Mouse (Mus musculus): Measurements from ENCODE around the gene Tagln2. TPM values are rescaled to one million over a fixed set of nuclear protein-coding genes. Genes with fewer than 3 reads are reported as not detected.

Tagln2 gene
- polyA plus RNA-seq, 1 experiment from 2014 or later, result 56.0 TPM

- no peak overlapping the region for H3K4me2 ChIP-seq (ENCODE audit: low read depth, severe bottlenecking)
- H3K36me3 ChIP-seq (ENCODE audit: control insufficient read depth, insufficient read depth, low read length), result no peaks in the 10 kb centered on the region
- H3K9ac ChIP-seq (ENCODE audit: low read length), result no peak overlapping the region
- no peaks in the 10 kb centered on the region for H3K9me3 ChIP-seq (ENCODE audit: control insufficient read depth, low read length)
- 85% methylated on average over 3 of the region's 3 CpGs for WGBS
- no peak overlapping the region for H3K4me3 ChIP-seq (ENCODE audit: low read depth, low read length)
- H3K4me1 ChIP-seq (ENCODE audit: control insufficient read depth, insufficient read depth, low read length), result no peaks in the 10 kb centered on the region
- H3K27ac ChIP-seq (replicated peaks; ENCODE audit: low read depth, low read length), result no peak overlapping the region
- DNase-seq (ENCODE audit: low spot score), result no peak
- no peak for ATAC-seq (ENCODE audit: insufficient number of reproducible peaks, low FRiP score, low TSS enrichment, low read depth)
- H3K27me3 ChIP-seq (ENCODE audit: control insufficient read depth, insufficient read depth, low read length), result no peaks in the 10 kb centered on the region
Observed at GRCm38 (mm10) chr1:172458041-172458440, 41.8 kb upstream of the Tagln2 start.

GRCm38 (mm10) chr1:172461602-172462001 is 38.2 kb upstream of the Tagln2 start:
- no peaks in the 10 kb centered on the region for H3K9me3 ChIP-seq (ENCODE audit: control insufficient read depth, low read length)
- 91% methylated on average over 2 of the region's 2 CpGs for WGBS
- DNase-seq (ENCODE audit: low spot score), result no peak
- no peaks in the 10 kb centered on the region for H3K4me1 ChIP-seq (ENCODE audit: control insufficient read depth, insufficient read depth, low read length)
- no peak overlapping the region for H3K4me2 ChIP-seq (ENCODE audit: low read depth, severe bottlenecking)
- ATAC-seq (ENCODE audit: insufficient number of reproducible peaks, low FRiP score, low TSS enrichment, low read depth), result no peak
- no peak overlapping the region for H3K9ac ChIP-seq (ENCODE audit: low read length)
- no peaks in the 10 kb centered on the region for H3K27me3 ChIP-seq (ENCODE audit: control insufficient read depth, insufficient read depth, low read length)
- H3K4me3 ChIP-seq (ENCODE audit: low read depth, low read length), result no peak overlapping the region
- no peaks in the 10 kb centered on the region for H3K36me3 ChIP-seq (ENCODE audit: control insufficient read depth, insufficient read depth, low read length)
- H3K27ac ChIP-seq (replicated peaks; ENCODE audit: low read depth, low read length), result no peak overlapping the region

- no peak overlapping the region for H3K4me2 ChIP-seq (ENCODE audit: low read depth, severe bottlenecking)
- 82% methylated on average over 3 of the region's 3 CpGs for WGBS
Observed at GRCm38 (mm10) chr1:172462534-172462933, 37.3 kb upstream of the Tagln2 start.

GRCm38 (mm10) chr1:172463387-172464333 is 36.2 kb upstream of the Tagln2 start:
- 78% methylated on average over 16 of the region's 16 CpGs for WGBS

More at GRCm38 (mm10) chr1:172462534-172462933, 37.3 kb upstream of the Tagln2 start:
- Histone ChIP-seq H3K9me3 (ENCODE audit: control insufficient read depth, low read length) (no peaks in the 10 kb centered on the region), H3K4me1 (ENCODE audit: control insufficient read depth, insufficient read depth, low read length) (no peaks in the 10 kb centered on the region), H3K36me3 (ENCODE audit: control insufficient read depth, insufficient read depth, low read length) (no peaks in the 10 kb centered on the region), H3K9ac (ENCODE audit: low read length) (no peak overlapping the region), H3K4me3 (ENCODE audit: low read depth, low read length) (no peak overlapping the region), H3K27me3 (ENCODE audit: control insufficient read depth, insufficient read depth, low read length) (no peaks in the 10 kb centered on the region), H3K27ac (replicated peaks; ENCODE audit: low read depth, low read length) (no peak overlapping the region)
- DNase-seq (ENCODE audit: low spot score), result no peak
- no peak for ATAC-seq (ENCODE audit: insufficient number of reproducible peaks, low FRiP score, low TSS enrichment, low read depth)

GRCm38 (mm10) chr1:172468301-172468877 is 31.5 kb upstream of the Tagln2 start:
- H3K4me1 ChIP-seq (ENCODE audit: control insufficient read depth, insufficient read depth, low read length), result no peaks in the 10 kb centered on the region
- no peak overlapping the region for H3K9ac ChIP-seq (ENCODE audit: low read length)
- 86% methylated on average over 11 of the region's 11 CpGs for WGBS
- no peaks in the 10 kb centered on the region for H3K36me3 ChIP-seq (ENCODE audit: control insufficient read depth, insufficient read depth, low read length)
- ATAC-seq (ENCODE audit: insufficient number of reproducible peaks, low FRiP score, low TSS enrichment, low read depth) (no peak), DNase-seq (ENCODE audit: low spot score) (no peak)
- no peak overlapping the region for H3K27ac ChIP-seq (replicated peaks; ENCODE audit: low read depth, low read length)
- H3K4me2 ChIP-seq (ENCODE audit: low read depth, severe bottlenecking), result no peak overlapping the region
- H3K27me3 ChIP-seq (ENCODE audit: control insufficient read depth, insufficient read depth, low read length), result no peaks in the 10 kb centered on the region
- H3K4me3 ChIP-seq (ENCODE audit: low read depth, low read length), result no peak overlapping the region
- no peaks in the 10 kb centered on the region for H3K9me3 ChIP-seq (ENCODE audit: control insufficient read depth, low read length)

More at GRCm38 (mm10) chr1:172463387-172464333, 36.2 kb upstream of the Tagln2 start:
- no peaks in the 10 kb centered on the region for H3K9me3 ChIP-seq (ENCODE audit: control insufficient read depth, low read length)
- no peak overlapping the region for H3K4me2 ChIP-seq (ENCODE audit: low read depth, severe bottlenecking)
- no peak overlapping the region for H3K4me3 ChIP-seq (ENCODE audit: low read depth, low read length)
- ATAC-seq (ENCODE audit: insufficient number of reproducible peaks, low FRiP score, low TSS enrichment, low read depth), result no peak
- no peak for DNase-seq (ENCODE audit: low spot score)
- no peak overlapping the region for H3K9ac ChIP-seq (ENCODE audit: low read length)
- H3K27me3 ChIP-seq (ENCODE audit: control insufficient read depth, insufficient read depth, low read length), result no peaks in the 10 kb centered on the region
- H3K36me3 ChIP-seq (ENCODE audit: control insufficient read depth, insufficient read depth, low read length), result no peaks in the 10 kb centered on the region
- no peaks in the 10 kb centered on the region for H3K4me1 ChIP-seq (ENCODE audit: control insufficient read depth, insufficient read depth, low read length)
- H3K27ac ChIP-seq (replicated peaks; ENCODE audit: low read depth, low read length), result no peak overlapping the region

GRCm38 (mm10) chr1:172469373-172469772 is 30.5 kb upstream of the Tagln2 start:
- Histone ChIP-seq H3K9me3 (ENCODE audit: control insufficient read depth, low read length) (no peaks in the 10 kb centered on the region), H3K36me3 (ENCODE audit: control insufficient read depth, insufficient read depth, low read length) (no peaks in the 10 kb centered on the region), H3K27me3 (ENCODE audit: control insufficient read depth, insufficient read depth, low read length) (no peaks in the 10 kb centered on the region), H3K4me3 (ENCODE audit: low read depth, low read length) (no peak overlapping the region), H3K4me1 (ENCODE audit: control insufficient read depth, insufficient read depth, low read length) (no peaks in the 10 kb centered on the region), H3K4me2 (ENCODE audit: low read depth, severe bottlenecking) (no peak overlapping the region), H3K9ac (ENCODE audit: low read length) (no peak overlapping the region), H3K27ac (replicated peaks; ENCODE audit: low read depth, low read length) (no peak overlapping the region)
- DNase-seq (ENCODE audit: low spot score) (no peak), ATAC-seq (ENCODE audit: insufficient number of reproducible peaks, low FRiP score, low TSS enrichment, low read depth) (no peak)
- WGBS, result 85% methylated on average over 5 of the region's 5 CpGs

GRCm38 (mm10) chr1:172469810-172470448 is 29.9 kb upstream of the Tagln2 start:
- Histone ChIP-seq H3K36me3 (ENCODE audit: control insufficient read depth, insufficient read depth, low read length) (no peaks in the 10 kb centered on the region), H3K27me3 (ENCODE audit: control insufficient read depth, insufficient read depth, low read length) (no peaks in the 10 kb centered on the region), H3K9me3 (ENCODE audit: control insufficient read depth, low read length) (no peaks in the 10 kb centered on the region), H3K27ac (replicated peaks; ENCODE audit: low read depth, low read length) (no peak overlapping the region), H3K4me3 (ENCODE audit: low read depth, low read length) (no peak overlapping the region), H3K9ac (ENCODE audit: low read length) (no peak overlapping the region), H3K4me1 (ENCODE audit: control insufficient read depth, insufficient read depth, low read length) (no peaks in the 10 kb centered on the region), H3K4me2 (ENCODE audit: low read depth, severe bottlenecking) (no peak overlapping the region)
- ATAC-seq (ENCODE audit: insufficient number of reproducible peaks, low FRiP score, low TSS enrichment, low read depth) (no peak), DNase-seq (ENCODE audit: low spot score) (no peak)
- 75% methylated on average over 8 of the region's 8 CpGs for WGBS

- H3K4me2 ChIP-seq (ENCODE audit: low read depth, severe bottlenecking), result no peak overlapping the region
- H3K27me3 ChIP-seq (ENCODE audit: control insufficient read depth, insufficient read depth, low read length), result no peaks in the 10 kb centered on the region
- no peak overlapping the region for H3K9ac ChIP-seq (ENCODE audit: low read length)
- ATAC-seq (ENCODE audit: insufficient number of reproducible peaks, low FRiP score, low TSS enrichment, low read depth) (no peak), DNase-seq (ENCODE audit: low spot score) (no peak)
- no peaks in the 10 kb centered on the region for H3K4me1 ChIP-seq (ENCODE audit: control insufficient read depth, insufficient read depth, low read length)
- H3K36me3 ChIP-seq (ENCODE audit: control insufficient read depth, insufficient read depth, low read length), result no peaks in the 10 kb centered on the region
- no peak overlapping the region for H3K4me3 ChIP-seq (ENCODE audit: low read depth, low read length)
- H3K9me3 ChIP-seq (ENCODE audit: control insufficient read depth, low read length), result no peaks in the 10 kb centered on the region
- no peak overlapping the region for H3K27ac ChIP-seq (replicated peaks; ENCODE audit: low read depth, low read length)
Observed at GRCm38 (mm10) chr1:172472909-172473308, 26.9 kb upstream of the Tagln2 start.

Measured in limb, embryonic 11.5 days (tissue).